Mouse (Mus musculus): Measurements from ENCODE around the gene Anapc16.

DNA sequence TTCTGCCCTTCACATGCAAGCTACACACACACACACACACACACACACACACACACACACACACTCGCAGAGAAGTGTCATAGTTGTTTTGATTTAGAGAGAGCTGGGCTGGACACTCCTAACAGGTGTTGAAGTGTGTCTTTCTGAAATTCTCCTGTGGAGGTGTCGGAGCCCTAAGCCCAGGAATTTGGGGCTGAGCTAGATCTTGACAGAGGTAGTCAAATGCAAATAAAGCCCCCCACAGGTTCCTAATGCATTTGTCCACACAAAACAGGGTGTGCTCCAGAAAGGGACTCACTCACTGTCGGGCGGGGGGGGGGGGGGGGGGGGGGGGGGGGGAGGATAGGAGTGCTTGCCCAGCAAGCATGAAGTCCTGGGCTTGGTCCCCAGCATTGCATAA is 25.8 kb downstream of the Anapc16 start:
- TF ChIP-seq CTCF (IDR thresholded peaks at IDR 0.05; ENCODE audit: control insufficient read depth, insufficient read depth, insufficient read length) (no peak), CEBPB (IDR thresholded peaks at IDR 0.05; ENCODE audit: low read depth) (no peak), MYOD1 (IDR thresholded peaks at IDR 0.05; ENCODE audit: control insufficient read depth, insufficient read length, low read depth) (no peak)

Data from C2C12 (cell line).